Mouse (Mus musculus) frontal cortex, adult (tissue): ENCODE measurements around the gene Fgl2.
"Not testable (repeated sequence)": the region's sequence is repeated elsewhere in the genome, so short reads cannot be mapped to it uniquely, and the experiment has no call there.

Experiments
- ATAC-seq: cut with Nextera tagmentation; 2 replicates; pipeline ENCODE4 v1.9.2; 2017; ENCODE audit warnings: mild to moderate bottlenecking, moderate library complexity, mixed read lengths; ENCODE audit not compliant: low TSS enrichment

Fgl2 gene

DNA sequence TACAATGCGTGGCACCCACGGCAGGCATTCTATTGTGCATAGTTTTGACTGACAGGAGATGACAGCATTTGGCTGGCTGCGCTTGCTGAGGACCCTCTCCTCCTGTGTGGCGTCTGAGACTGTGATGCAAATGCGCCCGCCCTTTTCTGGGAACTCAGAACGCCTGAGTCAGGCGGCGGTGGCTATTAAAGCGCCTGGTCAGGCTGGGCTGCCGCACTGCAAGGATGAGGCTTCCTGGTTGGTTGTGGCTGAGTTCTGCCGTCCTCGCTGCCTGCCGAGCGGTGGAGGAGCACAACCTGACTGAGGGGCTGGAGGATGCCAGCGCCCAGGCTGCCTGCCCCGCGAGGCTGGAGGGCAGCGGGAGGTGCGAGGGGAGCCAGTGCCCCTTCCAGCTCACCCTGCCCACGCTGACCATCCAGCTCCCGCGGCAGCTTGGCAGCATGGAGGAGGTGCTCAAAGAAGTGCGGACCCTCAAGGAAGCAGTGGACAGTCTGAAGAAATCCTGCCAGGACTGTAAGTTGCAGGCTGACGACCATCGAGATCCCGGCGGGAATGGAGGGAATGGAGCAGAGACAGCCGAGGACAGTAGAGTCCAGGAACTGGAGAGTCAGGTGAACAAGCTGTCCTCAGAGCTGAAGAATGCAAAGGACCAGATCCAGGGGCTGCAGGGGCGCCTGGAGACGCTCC is at the start of gene Fgl2:
Gene Fgl2 (plus strand): TSS at position 150 of the 687 bp plus-strand sequence.
- ATAC-seq = peak; percentile 84

DNA sequence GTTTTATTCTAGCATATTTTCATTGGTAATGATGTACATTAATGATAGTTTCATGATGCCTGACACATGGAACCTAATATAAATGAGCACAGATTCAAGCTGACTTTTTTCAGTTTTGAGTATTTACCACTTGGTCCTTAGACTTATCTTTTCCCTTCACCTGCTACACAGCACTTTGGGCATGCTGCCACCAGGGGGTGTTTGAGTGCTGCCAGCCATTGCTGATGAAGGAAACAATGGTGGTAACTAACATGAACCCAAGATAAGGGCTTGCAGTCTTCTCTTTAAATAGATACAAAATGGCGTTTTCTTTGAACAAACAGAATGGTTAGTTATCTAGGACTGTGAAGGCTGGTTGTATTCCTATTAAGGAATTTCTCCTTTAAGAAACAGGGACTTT is 45.9 kb upstream of the Fgl2 start:
- ATAC-seq = no peak

DNA sequence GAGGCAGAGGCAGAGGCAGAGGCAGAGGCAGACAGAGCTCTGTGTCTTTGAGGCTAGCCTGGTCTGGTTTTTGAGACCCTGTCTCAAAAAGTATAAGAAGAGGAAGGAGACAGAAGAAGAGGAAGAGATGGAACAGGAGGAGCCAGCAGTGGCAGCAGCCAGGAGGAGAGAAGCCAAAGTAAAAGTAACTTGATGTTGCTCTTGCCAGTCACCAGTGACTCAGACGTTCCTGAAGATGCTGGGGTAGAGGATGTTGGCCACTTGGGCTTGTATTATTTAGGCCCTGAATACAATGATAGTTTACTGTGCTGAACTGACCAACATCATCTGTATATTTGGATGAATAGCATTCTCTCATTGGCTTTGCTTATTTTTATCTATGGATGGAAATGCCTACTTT is 43.9 kb upstream of the Fgl2 start:
- no peak for ATAC-seq

DNA sequence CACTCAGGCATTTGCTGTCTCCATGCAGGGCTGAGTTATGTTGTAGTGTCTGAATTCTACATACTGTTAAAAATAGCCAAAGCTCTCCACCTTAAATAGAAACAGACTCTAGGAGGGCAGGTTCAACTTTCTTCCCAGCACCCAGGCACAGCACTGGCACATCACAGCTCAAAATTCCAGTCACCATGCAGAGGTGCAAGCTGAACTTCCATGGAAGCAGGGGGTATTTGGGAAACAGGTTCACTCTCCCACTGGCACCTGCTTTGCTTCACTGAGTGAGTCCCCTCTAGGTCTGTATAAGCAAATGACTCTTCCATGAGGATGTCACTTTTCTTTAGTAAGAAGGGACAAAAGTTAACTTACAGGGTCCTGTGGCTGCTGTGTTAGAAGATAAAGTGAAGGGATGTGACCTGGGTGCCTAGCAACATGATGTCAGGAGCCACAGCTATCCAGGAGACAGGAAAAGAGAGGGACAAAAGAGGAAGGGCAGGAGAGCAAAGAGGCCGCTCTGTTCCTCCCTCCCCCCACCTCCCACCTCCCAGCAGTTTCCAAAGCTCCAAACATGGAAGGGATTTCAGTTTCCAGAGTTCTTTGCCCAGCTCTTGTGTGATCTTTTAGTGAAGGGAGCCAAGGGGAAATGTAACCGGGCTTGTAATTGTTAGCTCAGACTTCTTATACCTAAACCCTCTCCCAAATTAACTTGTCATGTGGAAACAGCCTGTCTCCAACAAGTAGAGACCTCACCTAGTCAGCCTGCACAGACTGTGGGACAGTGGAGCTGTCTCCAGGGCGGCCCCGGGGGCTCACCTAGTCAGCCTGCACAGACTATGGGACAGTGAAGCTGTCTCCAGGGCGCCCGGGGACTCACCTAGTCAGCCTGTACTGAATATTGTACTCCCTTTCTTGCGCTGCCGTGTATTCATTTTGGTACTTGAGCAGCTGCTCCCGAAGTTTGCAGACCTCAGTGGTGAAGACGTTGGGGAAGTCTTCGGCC is 42.5 kb upstream of the Fgl2 start:
- ATAC-seq = peak; percentile 84

DNA sequence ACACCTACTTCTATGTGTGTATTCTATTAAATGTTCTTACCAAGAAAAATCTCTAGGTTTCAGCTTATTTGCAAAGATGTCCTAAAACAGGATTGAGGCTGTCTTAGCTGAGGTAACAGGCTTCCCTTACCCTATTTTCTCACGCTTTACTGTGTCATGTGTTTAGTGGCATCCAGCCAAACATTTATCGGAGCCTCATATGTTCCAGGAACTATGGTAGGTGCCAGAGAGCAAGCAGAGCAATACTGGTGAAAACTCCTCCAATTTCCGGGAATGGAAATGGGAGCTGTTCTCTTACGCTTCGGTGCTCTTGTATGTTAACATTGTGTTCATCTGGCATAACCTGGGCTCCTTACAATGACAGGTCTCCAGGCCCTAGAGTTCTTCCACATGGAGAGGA is 40.8 kb upstream of the Fgl2 start:
- no peak for ATAC-seq

DNA sequence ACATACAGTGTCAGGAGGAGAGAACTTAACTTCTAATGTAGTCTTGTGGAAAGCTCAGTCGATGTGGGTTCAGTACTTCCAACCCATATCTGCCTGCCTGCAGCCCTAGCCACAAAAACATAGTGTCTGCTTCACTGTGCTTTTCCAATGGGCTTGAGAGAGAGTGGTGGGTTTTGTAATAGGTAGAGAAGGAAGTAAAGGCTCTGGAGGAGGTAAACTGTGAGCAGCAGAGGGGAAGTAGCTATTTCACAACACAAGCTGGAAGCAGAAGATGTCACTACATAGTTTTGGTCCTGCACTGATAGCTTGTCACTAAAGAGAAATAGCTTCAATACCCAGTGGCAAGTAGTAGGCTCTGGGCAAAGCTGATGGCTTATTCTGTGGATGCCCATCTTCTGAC is 40.3 kb upstream of the Fgl2 start:
- no peak for ATAC-seq

DNA sequence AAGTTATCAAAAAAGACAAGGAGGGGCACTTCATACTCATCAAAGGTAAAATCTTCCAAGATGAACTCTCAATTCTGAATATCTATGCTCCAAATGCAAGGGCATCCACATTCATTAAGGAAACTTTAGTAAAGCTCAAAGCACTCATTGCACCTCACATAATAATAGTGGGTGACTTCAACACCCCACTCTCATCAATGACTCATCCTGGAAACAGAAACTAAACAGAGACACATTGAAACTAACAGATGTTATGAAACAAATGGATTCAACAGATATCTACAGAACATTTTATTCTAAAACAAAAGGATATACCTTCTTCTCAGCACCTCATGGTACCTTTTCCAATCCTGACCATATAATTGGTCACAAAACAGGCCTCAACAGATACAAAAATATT is 30.2 kb upstream of the Fgl2 start:
- ATAC-seq = not testable (repeated sequence)

DNA sequence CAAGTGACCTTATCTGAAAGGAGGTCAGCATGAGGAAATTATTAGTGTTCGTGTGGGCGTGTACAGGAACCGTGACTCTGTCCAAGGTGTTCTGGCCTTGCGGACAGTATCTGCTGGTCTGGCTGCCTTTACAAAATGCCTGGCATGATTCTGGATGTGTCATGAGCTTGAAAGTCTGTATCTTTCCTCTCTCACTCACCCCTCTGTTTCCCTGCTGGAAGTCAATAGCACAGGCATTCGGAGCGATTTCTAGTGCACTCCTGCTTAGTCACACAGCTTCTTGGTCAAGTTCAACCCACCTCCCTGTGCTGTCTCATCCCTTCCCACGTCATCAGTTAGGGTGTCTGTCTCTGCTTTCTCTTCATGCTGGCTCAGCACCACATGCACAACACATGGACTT is 24.1 kb upstream of the Fgl2 start:
- ATAC-seq = no peak

DNA sequence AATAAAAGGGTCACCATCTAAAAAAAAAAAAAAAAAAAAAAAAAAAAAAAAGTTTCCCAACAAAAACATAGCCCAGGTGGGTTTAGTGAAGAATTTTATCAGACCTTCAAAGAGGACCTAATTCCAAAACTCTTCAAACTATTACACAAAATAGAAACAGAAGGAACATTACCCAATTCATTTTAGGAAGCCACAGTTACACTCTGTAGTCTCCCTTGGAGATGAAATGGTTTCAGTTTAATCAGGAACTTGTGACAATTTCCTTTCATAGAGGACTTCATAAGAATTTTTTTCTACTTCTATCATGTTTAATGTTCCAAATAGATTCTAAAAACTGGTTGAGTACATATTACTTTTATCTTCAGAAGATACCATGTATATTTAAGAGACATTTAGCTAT is 20.8 kb upstream of the Fgl2 start:
- ATAC-seq = no peak

DNA sequence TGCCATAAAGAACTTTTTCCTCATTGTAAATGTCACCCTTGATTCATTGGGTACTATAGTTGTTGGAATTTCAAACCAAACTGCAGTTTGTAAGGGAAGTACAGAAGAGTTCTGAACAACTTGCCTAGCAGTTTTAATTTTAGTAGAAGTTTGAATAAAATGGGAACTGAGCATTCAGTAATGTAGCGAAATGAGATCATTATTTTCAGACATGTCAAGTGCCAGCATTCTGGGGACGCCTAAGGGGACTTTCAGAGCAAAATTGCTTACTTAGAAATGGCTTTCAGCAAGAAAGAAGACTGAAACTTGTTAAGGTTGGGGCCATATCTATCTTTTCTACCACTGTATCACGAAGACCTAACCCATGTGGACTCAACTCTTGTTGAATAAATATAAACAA is 13.8 kb upstream of the Fgl2 start:
- ATAC-seq = no peak

DNA sequence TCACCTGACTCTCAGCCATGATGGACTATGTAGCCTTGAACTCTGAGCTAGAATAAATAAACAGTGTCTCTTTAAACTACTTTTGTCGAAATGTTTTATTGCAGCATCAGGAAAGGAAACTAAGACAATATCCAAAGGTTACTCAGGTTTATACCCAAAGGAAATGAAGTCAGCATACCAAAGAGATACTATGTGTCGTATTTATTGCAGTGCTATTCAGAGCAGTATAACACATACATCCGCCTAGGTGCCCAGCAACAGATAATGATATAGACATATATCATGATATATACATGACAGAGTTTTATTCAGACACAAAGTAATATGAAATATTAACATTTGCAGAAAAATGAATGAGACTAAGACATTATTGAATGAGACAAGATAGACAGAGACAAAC is 9.1 kb upstream of the Fgl2 start:
- ATAC-seq = no peak

DNA sequence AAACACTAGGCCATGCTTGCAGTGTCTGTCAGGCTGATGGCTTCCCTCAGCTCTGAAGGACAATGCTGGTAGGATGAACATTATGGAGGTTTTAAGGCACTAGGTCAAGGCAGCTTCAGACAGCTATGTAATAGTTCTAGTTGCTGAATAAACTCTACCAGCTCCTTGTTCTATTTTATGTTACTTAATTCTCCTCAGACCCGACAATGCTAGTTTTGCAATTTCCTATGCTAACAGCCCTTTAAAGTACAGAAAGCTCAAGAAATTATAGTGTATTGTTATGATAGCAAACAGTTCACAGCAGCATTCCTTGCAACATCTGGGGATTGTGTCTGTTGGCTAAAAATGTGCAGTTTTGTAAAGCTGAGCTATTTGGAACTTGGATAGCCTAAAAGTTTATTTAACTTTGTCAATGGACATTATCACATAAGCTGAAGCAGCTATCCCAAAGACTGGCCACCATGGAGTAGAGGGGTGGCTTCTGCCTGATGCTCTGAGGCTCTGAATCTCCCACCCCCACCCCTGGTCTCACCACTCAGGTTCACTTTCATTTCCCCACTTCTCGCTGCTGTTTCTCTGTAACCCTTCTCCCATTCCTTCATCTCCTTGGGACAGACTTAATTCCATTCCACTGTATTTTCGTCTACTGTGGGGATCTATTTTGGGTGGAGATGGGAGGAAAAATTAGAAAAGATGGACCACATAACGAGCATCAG is 5.9 kb upstream of the Fgl2 start:
- no peak for ATAC-seq

DNA sequence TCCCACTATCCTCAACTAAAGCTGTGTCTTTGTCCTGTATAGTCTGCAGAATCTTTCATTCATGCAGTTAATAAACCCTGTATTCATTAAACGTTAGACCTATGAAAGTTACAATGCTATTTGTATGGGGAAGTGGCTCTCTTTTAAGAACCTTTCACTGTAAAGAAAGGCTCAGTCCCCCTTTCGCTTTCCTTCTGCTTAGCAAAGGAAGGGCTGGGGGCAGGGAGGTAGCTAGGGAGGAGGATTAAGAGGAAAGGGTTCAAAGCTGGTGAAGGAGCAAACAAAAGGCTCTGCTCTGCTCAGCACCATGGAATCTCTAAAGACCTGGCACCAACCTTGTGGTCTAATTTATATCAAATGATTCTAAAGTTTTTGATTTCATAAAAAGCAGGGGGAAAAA is 4.9 kb upstream of the Fgl2 start:
- no peak for ATAC-seq

DNA sequence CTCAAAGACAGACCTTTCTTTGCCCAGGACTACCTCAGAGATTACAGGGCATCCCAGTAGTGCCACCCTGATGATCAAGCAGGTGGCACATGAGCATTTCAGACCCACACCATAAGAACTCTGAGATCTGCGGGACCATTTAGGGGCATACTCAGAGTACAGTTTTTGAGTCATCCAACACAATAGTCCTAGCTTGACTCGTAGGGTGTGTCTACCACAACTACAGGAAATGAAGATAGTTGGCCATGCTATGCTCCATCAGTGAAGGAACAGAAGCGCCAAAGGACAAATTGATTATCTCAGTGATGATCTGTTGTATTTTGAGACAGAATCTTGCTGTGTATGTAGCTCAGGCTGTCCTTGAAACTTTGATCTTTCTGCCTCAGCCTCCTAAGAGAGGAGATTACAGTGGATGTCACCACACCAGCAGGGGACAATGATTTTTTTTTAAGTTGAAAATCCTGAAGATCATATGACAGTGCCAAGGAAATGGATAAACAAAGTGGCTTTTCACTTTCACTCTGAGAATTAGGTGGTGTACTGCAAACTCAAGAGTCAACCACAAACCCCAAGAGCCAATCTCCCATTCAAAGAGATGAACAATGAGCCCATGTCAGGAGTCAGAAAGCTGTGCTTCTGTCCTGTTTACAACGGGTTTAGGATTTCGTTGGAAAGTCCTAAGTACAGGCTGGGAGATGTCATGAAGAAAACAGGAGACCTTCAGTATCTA is 2.1 kb upstream of the Fgl2 start:
- ATAC-seq = no peak

DNA sequence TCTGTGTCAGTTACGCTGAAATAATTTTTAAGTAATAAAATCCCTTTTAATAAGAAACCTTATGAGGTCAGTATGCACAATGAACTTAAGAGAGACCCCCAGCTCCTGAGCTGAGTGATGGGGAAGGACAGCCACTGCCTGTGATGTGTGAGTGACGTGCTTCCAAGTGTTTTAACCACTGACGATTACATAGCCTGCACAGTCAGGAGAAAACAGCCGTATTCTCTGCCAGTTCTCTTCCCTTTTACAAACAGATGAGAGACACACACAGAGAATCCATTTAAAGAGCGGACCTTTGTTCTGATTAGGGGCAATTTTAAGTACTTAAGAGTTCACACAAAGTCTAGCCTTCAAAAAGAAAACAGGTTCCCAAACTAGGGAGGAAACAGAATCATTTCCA is 522 bp upstream of the Fgl2 start:
- ATAC-seq = no peak

DNA sequence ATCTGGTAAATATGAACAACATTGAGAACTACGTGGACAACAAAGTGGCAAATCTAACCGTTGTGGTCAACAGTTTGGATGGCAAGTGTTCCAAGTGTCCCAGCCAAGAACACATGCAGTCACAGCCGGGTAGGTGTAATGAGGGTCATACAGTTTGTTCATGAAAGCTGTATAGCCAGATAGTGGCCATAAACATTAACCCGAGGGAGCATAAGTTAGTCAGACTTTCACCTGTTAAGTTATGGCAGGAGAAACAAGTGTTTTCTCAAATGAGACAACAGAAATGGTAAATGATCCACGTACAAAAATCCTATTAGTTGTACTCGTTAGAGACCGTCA is 707 bp downstream of the Fgl2 start:
- ATAC-seq = no peak

DNA sequence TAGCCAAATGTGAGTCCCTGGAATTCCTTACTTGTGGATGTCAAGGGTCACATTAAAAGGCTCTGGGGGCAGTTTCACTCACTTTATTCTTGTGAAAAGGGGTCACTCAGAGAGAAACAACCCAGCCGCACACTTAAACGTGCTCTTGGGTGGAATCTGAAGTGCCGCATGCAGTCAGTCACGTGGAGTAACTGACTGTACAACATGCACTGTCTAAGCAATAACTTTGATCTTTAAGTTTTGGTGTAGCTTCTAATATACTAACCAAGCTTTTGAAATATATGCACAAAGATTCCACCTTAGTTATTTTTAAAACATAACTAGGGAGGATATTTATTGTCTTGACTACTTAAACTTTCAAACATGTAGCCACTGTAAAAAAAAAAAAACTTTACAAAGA is 4.5 kb downstream of the Fgl2 start:
- no peak for ATAC-seq

DNA sequence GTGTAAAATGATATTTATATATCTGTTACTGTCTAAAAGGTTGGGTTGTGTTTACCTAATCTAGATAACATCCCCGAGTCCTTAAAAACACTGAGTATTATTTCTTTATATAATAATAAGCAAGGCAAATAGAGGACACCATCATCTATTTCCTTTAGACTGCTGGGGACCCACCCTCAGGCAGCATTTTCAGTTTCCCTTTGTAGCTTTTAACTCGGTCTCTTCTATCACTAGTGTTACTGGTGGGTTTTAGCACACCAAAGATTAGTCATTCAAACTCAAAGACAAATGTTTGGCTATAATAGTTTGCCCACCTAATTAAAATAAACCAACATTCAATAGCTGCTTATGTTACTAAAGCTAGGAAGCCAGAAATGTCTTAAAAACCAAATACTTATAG is 6.0 kb downstream of the Fgl2 start:
- ATAC-seq = no peak

DNA sequence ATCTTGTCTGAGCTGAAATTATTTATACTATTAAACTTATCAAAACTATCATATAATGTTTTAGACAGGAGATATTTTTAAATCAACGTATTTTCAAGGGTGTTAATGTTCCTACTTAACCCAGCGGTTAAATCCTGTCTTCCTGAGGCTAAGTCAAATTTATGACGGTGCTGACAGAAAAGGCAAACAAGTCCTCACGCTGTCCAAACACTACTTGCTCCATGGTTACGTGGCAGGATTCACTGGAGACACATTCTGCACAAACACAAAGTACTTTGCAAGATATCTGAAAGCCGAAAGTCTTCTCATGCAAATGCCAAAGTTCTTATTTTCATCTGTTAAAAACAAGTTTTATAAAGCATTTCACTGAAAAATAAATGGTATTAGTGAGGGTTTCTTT is 9.5 kb downstream of the Fgl2 start:
- ATAC-seq = no peak

DNA sequence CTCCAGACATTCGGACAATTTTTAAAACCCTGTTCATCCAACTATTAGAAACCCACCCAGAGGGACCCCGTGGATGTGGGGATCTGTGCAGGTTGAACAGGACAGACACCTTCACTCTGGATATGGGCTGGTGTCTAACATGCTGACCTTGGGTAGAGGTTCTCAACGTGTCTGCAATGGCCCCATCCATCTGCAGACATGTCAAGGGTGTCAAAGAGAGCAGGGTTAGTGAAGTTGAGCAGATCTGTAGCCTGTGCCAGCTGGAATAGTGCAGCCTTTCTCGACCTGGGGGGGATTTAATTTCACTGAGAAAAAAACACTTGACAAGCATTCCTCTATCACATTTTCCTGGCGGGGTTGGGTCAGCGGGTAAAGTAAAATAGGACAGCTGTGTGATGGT is 10.2 kb downstream of the Fgl2 start:
- no peak for ATAC-seq

DNA sequence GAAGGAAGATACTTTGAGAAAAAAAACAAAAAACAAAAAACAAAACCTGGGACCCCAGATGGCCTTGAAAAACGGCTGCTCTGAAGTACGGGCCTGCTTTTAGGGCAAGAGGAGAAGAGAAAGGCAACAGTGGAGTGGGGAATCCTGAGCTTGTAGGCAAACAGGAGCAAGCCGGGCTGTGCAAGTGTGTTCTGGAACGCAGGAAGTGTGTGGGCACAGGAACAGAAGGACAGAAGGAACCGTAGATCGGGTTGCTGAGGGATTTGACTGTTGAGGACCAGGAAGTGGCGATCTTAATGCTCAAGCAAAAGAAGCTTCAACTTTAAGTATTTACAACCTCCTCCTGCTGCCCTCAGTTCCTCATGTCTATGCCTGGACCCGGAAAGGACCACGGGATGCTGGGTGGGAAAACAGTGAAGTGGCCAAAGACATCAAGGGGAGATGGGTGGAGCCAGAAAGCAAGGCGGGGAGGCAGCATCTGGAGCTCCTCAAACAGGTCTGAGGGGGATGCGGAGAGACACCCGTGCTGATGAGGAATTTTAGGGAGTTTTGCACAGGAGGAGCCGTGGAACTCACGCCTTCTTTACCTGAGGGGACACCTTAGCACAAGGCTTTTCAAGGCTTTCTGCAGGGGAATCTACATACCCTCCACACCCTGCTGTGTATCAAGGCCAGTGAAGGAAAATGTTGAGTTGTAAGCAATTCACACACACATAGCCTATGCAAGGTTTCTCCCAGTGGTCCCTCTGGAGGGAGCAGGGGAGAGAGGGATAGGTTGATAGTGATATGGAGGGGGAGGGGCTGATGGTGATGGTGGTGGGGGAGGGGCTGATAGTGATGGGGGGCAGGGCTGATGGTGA is 11.2 kb downstream of the Fgl2 start:
- peak; percentile 85 for ATAC-seq
